Mouse (Mus musculus) frontal cortex, postnatal 36 days (tissue): ENCODE data around the gene Card19.

Source experiments
- DNase-seq, 2 experiments: peaks; one replicate each; pipeline ENCODE4 v3.0.0; 2022; ENCODE audit warnings: low spot score in 2 of 2

The Card19 gene

DNA sequence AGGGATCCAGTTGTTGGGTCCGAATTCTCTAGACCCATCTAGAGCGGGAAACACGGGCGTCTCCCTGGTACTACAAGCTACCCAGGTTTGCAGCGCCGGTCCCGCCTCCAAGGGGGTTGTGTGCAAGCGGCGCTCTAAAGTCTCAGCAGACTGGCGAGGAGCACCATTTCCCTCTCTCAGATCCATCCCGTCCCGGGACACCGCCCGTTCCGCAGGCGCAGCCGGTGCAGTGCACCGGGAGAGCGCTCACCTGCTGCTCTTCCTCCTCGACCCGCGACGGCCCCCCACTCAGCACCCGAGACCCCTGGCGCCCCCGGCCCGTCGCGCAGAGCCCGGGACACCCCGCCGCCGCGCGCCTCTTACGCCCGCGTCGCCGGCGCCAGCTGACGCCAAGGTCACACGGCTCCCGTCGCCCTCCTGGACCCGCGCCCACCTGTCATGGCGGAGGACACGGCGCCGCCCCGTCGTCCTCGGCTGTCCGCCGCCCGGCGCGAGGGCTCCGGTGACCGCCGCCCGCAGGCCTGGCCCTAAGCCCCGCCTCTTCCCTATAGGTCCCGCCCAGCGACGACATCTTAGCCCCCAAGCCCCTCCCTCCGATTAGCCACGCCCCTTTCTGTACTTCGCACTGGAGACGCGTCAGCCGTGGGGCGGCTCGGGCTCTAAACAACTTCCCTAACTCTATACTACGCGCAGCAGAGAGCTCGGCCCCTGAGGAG lies at the start of gene Card19:
Gene Card19, minus strand, starts transcription at position 534 of the 716 bp plus-strand sequence.
- peak; percentile 86 for DNase-seq

- no peak for DNase-seq
These were observed 44.3 kb upstream of the Card19 start for GRCm38 (mm10) chr13:49260036-49260722.

DNA sequence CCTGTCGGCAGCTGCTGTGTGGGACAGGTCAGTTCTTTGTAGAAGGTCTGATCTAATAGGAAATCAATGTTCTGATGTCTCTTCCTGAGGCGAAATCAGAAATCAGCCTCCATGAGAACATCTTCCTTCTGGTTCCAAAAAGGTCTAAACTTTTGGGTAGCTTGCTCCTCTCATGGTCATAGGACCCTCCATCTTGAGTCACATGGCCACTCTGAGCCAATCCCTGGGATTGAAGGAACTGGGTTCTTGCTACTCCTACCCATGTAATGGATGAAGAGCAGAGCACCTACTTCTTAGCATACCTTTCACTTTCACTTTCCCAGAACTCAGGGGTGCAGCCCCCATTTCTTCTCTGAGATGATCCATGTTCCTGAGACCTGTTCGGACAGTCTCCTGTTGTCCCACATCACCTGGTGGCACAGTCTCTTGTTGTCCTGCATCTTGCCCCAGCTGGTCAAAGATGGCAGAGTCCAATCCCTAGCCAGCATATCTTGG lies 42.0 kb upstream of the Card19 start:
- no peak for DNase-seq

DNA sequence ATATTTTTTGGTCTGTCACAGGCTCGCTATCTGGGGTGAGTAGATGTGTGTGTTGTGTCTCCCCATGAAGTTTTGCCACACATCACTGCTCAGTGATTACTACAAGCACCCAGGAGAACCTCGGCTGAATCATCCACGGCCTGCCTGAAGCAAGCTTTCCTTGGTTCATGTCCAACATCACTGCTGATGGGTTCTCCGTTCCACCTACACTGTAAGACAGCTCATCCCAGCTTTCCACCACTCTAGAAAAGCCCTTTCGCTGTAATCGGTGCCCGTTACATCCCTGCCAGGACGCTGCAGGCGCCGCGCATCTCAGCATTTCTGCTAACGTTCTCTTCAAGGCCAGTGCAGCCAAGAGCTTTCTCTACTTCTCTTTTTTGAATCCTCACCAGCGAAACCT lies 36.9 kb upstream of the Card19 start:
- peak; percentile 49 to 52 for DNase-seq

- DNase-seq, result no peak
These were observed 36.3 kb upstream of the Card19 start for GRCm38 (mm10) chr13:49252113-49252512.

GRCm38 (mm10) chr13:49250716-49251517 lies 35.1 kb upstream of the Card19 start:
- DNase-seq, result no peak

- DNase-seq, result no peak
These were observed 33.8 kb upstream of the Card19 start for GRCm38 (mm10) chr13:49249634-49250033.

- DNase-seq, result no peak
These were observed 33.1 kb upstream of the Card19 start for GRCm38 (mm10) chr13:49248923-49249322.

DNA sequence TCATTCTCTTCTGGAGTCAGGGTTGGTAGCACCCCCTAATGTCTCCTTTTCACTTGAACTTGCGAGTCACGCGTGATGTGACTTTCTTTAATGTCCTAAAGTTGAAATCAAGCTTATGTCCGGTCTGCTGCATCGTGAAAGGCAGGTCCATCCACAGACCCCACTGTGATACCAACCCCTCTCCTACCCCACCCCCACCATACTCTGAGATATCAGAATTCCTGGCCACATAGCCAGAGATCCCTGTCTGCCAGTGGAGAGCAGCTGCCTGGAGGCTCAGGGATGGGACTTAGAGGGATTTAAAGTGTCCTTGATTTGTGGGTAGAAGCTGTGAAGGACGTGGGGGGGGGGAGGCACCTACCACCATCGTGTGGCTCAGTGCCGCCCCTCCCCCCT lies 32.6 kb upstream of the Card19 start, which contains the start of gene Susd3:
Gene Susd3, minus strand, starts transcription at position 240 of the 396 bp plus-strand sequence.
- no peak for DNase-seq

DNA sequence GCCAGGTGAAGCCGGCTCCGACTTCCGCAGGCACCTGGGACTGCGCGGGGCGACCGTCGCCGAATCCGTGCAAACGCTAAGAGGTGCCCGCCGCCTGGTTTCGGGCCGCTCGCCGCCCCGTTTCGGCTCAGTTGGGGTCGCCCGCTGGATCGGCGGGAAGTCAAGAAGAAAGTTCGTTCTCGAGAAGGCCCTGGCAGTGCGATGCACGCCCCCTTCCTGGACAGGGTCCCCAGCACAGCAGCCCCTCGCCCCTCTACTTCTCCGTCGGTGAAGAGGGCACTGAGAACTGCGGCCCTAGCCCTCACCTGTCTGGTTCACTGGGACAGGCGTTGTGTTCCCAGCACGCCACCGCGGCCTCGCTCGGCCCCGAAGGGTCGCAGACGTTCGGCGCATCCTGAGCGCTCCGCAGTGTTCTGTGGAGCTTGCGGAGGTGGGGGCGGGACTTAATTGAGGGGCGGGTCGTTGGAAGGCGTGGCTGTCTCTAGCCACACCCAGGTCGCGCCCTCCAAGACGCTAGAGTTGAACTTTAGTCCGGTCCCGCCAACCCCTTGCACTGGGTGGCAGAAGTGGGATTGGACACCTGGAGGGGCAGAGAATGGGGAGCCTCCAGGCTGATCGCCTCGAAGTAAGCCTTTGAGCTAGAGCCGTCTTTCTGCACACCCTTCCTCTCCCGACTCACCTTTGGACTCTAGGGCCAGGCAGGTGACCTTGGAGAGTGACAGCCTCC lies 32.1 kb upstream of the Card19 start:
- no peak for DNase-seq

DNA sequence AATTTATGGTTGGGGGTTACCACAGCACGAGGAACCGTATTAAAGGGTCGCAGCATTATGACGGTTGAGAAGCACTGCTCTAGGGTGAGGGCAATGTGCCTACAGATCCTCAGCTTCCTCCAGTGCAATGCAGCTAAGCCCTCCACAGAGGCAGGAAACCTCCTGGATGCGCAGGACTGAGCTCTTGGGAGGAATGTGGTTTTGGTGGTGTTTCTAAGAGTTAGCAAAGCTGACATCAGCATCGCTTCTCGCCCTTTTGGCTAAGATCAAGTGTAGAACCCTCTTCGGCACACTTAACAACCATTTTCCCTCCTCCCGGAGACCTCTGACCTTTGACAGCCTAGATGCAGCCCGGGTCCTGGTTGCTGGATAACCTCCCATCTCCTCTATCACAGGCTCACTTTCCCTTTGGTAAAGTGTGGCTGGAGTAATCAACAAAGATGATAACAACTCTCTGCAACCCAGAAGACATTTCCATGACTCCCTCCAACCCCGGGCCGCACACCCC lies 31.4 kb upstream of the Card19 start:
- no peak for DNase-seq

- no peak for DNase-seq
These were observed 30.8 kb upstream of the Card19 start for GRCm38 (mm10) chr13:49246626-49247025.

DNA sequence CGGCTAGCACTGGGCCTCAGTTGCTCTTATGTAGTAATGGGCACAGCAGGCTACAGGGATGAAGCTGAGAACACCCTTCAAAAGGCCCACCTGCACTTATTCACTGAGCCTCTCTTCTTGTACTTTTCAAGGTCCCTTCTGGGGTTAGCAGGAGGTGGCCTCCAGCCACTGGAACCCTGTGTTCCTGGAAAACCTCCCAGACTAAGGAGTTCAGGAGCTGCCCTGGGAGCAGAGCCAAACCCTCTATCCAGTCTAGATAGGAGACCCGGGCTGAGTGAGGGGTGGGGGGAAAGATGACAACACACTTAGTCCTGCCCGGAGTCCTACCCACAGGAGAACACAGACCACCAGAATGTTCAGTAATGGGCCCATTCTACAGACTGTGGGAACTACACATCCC lies 30.2 kb upstream of the Card19 start:
- no peak for DNase-seq

- DNase-seq, result no peak
These were observed 29.4 kb upstream of the Card19 start for GRCm38 (mm10) chr13:49245251-49245650.

GRCm38 (mm10) chr13:49243492-49243891 lies 27.7 kb upstream of the Card19 start:
- no peak for DNase-seq

DNA sequence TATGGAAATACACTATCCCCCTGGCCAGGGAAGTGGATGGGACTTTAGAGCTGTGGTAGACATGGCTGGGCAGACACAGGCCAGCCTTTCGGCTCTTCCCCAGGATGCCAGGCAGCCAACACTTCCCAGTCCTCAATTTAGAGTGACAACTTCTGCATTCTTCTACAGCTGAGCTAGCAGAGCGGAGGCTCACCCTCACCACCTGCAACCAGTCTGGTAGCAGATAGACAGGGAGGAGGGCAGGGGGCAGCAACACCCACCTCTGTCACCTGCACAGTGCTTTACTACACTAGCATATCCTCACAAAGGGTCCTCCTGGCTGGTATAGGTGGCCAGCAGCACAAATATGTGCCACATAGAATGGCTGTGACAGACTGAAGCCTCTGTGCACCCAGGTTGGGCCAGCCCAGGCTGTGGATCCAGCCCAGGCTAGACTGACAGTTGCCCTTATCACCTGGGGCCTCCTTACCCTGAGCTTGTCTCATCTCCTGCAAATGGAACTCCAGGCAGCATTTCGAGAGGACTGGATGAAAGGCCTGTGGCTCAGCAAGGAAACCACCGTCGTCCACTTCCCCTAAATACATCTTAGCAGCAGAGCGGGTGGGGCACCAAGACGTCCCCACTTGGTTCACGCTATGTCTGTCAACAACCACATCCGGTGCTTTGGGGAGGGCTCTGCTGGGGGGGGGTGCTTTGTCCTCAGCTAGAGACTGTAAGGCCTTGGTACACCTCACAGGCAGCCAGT lies 26.7 kb upstream of the Card19 start:
- DNase-seq, result no peak

DNA sequence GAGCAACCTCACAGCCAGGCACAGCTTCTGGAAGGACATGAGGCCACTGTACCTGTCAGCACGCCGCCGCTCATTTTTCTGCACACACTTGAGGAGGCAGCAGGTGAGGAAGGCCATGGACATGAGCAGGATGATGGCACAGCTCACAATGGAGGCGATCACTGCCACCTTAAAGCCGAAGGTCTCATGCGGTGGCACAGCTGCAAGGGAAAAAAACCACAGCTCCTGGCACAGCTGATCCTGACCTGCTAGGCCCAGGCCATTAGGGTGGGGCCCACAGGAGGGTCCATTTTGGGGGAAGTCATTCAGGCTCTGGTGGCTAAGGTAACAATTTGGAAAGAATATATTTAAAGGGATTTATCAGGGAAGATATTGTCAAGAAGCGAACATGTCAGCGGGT lies 22.9 kb upstream of the Card19 start:
- no peak for DNase-seq

GRCm38 (mm10) chr13:49237617-49238016 lies 21.8 kb upstream of the Card19 start:
- no peak for DNase-seq

GRCm38 (mm10) chr13:49234711-49235110 lies 18.9 kb upstream of the Card19 start:
- no peak for DNase-seq

GRCm38 (mm10) chr13:49233792-49234572 lies 18.1 kb upstream of the Card19 start:
- DNase-seq, result no peak
